In the genomic region with DNA sequence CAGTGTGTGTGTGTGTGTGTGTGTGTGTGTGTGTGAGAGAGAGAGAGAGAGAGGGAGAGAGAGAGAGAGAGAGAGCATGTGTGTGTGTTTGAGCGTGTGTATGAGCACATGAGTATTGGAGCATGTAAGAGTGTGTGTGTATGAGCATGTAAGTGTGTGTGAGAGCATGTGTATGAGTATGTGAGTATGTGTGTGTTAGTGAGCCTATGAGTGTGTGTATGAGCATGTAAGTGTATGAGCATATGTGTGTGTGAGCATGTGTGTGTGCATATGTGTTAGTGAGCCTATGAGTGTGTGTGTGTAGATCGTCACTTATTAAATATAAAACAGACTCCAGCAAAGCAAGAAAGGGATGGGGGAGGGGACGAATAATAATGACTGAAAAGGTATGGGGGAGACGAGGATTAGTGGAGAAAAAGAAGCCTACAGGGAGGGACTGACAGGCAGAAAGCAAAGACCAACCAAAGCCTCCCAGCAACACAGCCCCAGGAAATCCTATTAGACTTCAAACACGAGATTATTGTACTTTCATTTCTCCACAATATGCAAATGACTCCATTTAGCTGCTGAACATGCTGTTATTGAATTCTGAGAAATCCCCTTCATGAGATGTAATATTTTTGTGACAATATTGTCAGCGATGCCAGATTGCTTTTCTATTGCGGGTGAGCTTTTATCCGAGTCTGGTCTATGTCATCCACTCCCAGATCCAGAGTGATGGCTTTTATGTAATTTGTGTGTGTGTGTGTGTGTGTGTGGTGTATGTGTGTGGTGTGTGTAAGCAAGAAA, we compare ENCODE assay signal across 21 mouse cellular contexts.
DNase-seq lines count a peak whose midpoint lies in the region; ATAC-seq and TF ChIP-seq lines count a peak whose summit lies in the region.
"Had no signal": no experiment of that assay in that cellular context is flagged by ENCODE, and none has a peak within 500 bp of the region (broad histone marks: within the 10 kb centered on the region; RNA-seq: fewer than 3 reads in every experiment).

No protein-coding gene starts in this region.

- no peak for DNase-seq in forebrain, embryonic 10.5 days (ENCODE audit: extremely low spot score, low spot score)
- no peak for DNase-seq in forebrain, embryonic 11.5 days (ENCODE audit: low spot score)
- peak; percentile 66 for DNase-seq in MN1 (ENCODE audit: low spot score)
- peak; percentile 58 for DNase-seq in forebrain, postnatal 0 days
- DNase-seq in kidney, postnatal 36 days: no peak
- no peak for DNase-seq in adipocyte (ENCODE audit: low spot score)
- DNase-seq: cerebellum, adult 11-12 months; cerebellum, postnatal 36 days; heart, postnatal 36 days; kidney, adult 11 months; lung, postnatal 10 days; spleen, adult 18-20 months; thymus, adult 2 months had no signal

- no peak for ATAC-seq in forebrain, embryonic 11.5 days (replicated peaks; ENCODE audit: low FRiP score)
- peak; percentile 87 for ATAC-seq in forebrain, postnatal 0 days
- ATAC-seq in midbrain, embryonic 15.5 days (replicated peaks): peak; percentile 79
- ATAC-seq in liver, embryonic 12.5 days: no peak
- ATAC-seq: CD4-positive, CD25-positive, alpha-beta regulatory T cell, adult 4 months had no signal

- H3K4me3 ChIP-seq in forebrain, embryonic 10.5 days: no peak overlapping the region
- H3K4me3 ChIP-seq in forebrain, embryonic 11.5 days (ENCODE audit: low read depth, low read length): no peak overlapping the region
- H3K4me3 ChIP-seq in forebrain, postnatal 0 days (ENCODE audit: low read depth, low read length): no peak overlapping the region
- H3K4me3 ChIP-seq in midbrain, embryonic 15.5 days: no peak overlapping the region
- no peak overlapping the region for H3K4me3 ChIP-seq in liver, embryonic 12.5 days
- H3K4me3 ChIP-seq: heart, embryonic 12.5 days; limb, embryonic 13.5 days; liver, embryonic 15.5 days had no signal

- no peak for TF ChIP-seq CTCF in forebrain, postnatal 0 days (IDR thresholded peaks at IDR 0.05; ENCODE audit: low read depth)

- H3K27me3 ChIP-seq in forebrain, embryonic 10.5 days (ENCODE audit: poor library complexity, severe bottlenecking): no peaks in the 10 kb centered on the region
- no peaks in the 10 kb centered on the region for H3K27me3 ChIP-seq in forebrain, embryonic 11.5 days (ENCODE audit: control insufficient read depth, insufficient read depth, low read length)
- H3K27me3 ChIP-seq in forebrain, postnatal 0 days (ENCODE audit: insufficient read depth, low read length): no peaks in the 10 kb centered on the region
- H3K27me3 ChIP-seq in midbrain, embryonic 15.5 days (replicated peaks): no peaks in the 10 kb centered on the region
- H3K27me3 ChIP-seq in liver, embryonic 12.5 days (replicated peaks): no peaks in the 10 kb centered on the region
- H3K27me3 ChIP-seq: heart, embryonic 12.5 days; limb, embryonic 13.5 days; liver, embryonic 15.5 days had no signal

- H3K9me3 ChIP-seq in forebrain, embryonic 10.5 days: 0 out of 2 replicates have a peak, but pooled peaks cover 2% of the 10 kb centered on the region
- no peaks in the 10 kb centered on the region for H3K9me3 ChIP-seq in forebrain, embryonic 11.5 days (ENCODE audit: control insufficient read depth, low read length)
- no peaks in the 10 kb centered on the region for H3K9me3 ChIP-seq in forebrain, postnatal 0 days (ENCODE audit: low read length)
- no peaks in the 10 kb centered on the region for H3K9me3 ChIP-seq in midbrain, embryonic 15.5 days
- no peaks in the 10 kb centered on the region for H3K9me3 ChIP-seq in liver, embryonic 12.5 days (replicated peaks)
- H3K9me3 ChIP-seq: heart, embryonic 12.5 days; limb, embryonic 13.5 days; liver, embryonic 15.5 days had no signal

- no peak overlapping the region for H3K4me2 ChIP-seq in forebrain, embryonic 11.5 days (ENCODE audit: low read depth, low read length, severe bottlenecking)
- no peak overlapping the region for H3K4me2 ChIP-seq in forebrain, postnatal 0 days (ENCODE audit: low read depth)
- peak overlapping the region; percentile 21; the same call in 1 of the 2 replicates for H3K4me2 ChIP-seq in midbrain, embryonic 15.5 days
- no peak overlapping the region for H3K4me2 ChIP-seq in liver, embryonic 12.5 days
- H3K4me2 ChIP-seq: heart, embryonic 12.5 days; limb, embryonic 13.5 days; liver, embryonic 15.5 days had no signal

- H3K36me3 ChIP-seq in forebrain, embryonic 10.5 days (replicated peaks): no peaks in the 10 kb centered on the region
- no peaks in the 10 kb centered on the region for H3K36me3 ChIP-seq in forebrain, embryonic 11.5 days (ENCODE audit: control insufficient read depth, insufficient read depth, low read length)
- H3K36me3 ChIP-seq in forebrain, postnatal 0 days (ENCODE audit: insufficient read depth): no peaks in the 10 kb centered on the region
- H3K36me3 ChIP-seq in midbrain, embryonic 15.5 days (replicated peaks): no peaks in the 10 kb centered on the region
- no peaks in the 10 kb centered on the region for H3K36me3 ChIP-seq in liver, embryonic 12.5 days
- H3K36me3 ChIP-seq: G1E; heart, embryonic 12.5 days; limb, embryonic 13.5 days; liver, embryonic 15.5 days had no signal

- H3K4me1 ChIP-seq in forebrain, embryonic 10.5 days: peaks cover 20% of the 10 kb centered on the region
- H3K4me1 ChIP-seq in forebrain, embryonic 11.5 days (replicated peaks; ENCODE audit: control insufficient read depth, insufficient read depth, low read length): no peaks in the 10 kb centered on the region
- no peaks in the 10 kb centered on the region for H3K4me1 ChIP-seq in forebrain, postnatal 0 days (ENCODE audit: insufficient read depth)
- H3K4me1 ChIP-seq in midbrain, embryonic 15.5 days: peaks cover 11% of the 10 kb centered on the region
- no peaks in the 10 kb centered on the region for H3K4me1 ChIP-seq in liver, embryonic 12.5 days
- H3K4me1 ChIP-seq: liver, embryonic 15.5 days had no signal

- H3K9ac ChIP-seq in forebrain, embryonic 11.5 days (ENCODE audit: low read length): no peak overlapping the region
- no peak overlapping the region for H3K9ac ChIP-seq in forebrain, postnatal 0 days
- H3K9ac ChIP-seq in midbrain, embryonic 15.5 days: no peak overlapping the region
- H3K9ac ChIP-seq in liver, embryonic 12.5 days: no peak overlapping the region
- H3K9ac ChIP-seq: heart, embryonic 12.5 days; limb, embryonic 13.5 days; liver, embryonic 15.5 days had no signal

- H3K27ac ChIP-seq in forebrain, embryonic 10.5 days: 0 out of 2 replicates have a peak overlapping the region, but pooled peaks have one; percentile 0
- no peak overlapping the region for H3K27ac ChIP-seq in forebrain, embryonic 11.5 days (ENCODE audit: low read depth, low read length)
- H3K27ac ChIP-seq in forebrain, postnatal 0 days (ENCODE audit: low read depth, low read length): peak overlapping the region; percentile 59; the same call in 1 of the 2 replicates
- H3K27ac ChIP-seq in midbrain, embryonic 15.5 days: peak overlapping the region; percentile 68
- no peak overlapping the region for H3K27ac ChIP-seq in liver, embryonic 12.5 days
- H3K27ac ChIP-seq: kidney, postnatal 0 days; limb, embryonic 13.5 days; liver, embryonic 15.5 days had no signal

- WGBS in forebrain, embryonic 10.5 days: 50% methylated on average over 8 of the region's 8 CpGs
- 40% methylated on average over 8 of the region's 8 CpGs for WGBS in forebrain, embryonic 11.5 days
- WGBS in forebrain, postnatal 0 days: 24% methylated on average over 8 of the region's 8 CpGs
- WGBS in midbrain, embryonic 15.5 days: 23% methylated on average over 8 of the region's 8 CpGs
- 60% methylated on average over 8 of the region's 8 CpGs for WGBS in liver, embryonic 12.5 days (ENCODE audit: insufficient replicate concordance)

Comparison
In these comparisons a context has a peak if more than half of its experiments do, and no peak if none do; other contexts are left out.
1. DNase-seq: peak in MN1 (single experiment) and forebrain, postnatal 0 days (single experiment); none in forebrain, embryonic 10.5 days (single experiment), forebrain, embryonic 11.5 days (single experiment), kidney, postnatal 36 days (0 of 2) and adipocyte (single experiment).
2. H3K27ac ChIP-seq: peak in forebrain, embryonic 10.5 days (single experiment), forebrain, postnatal 0 days (single experiment) and midbrain, embryonic 15.5 days (single experiment); none in forebrain, embryonic 11.5 days (single experiment) and liver, embryonic 12.5 days (single experiment).
3. ATAC-seq: peak in forebrain, postnatal 0 days (single experiment) and midbrain, embryonic 15.5 days (single experiment); none in forebrain, embryonic 11.5 days (single experiment) and liver, embryonic 12.5 days (single experiment).